Mouse (Mus musculus) embryonic facial prominence, embryonic 15.5 days (tissue): ENCODE results near the gene Nr1h4. TPM values are rescaled to one million over a fixed set of nuclear protein-coding genes. Genes with fewer than 3 reads are reported as not detected.

Experiments
- ATAC-seq: fragments of 200-750 bp; cut with Nextera tagmentation; 2 replicates; pipeline ENCODE4 v1.8.0; 2017; ENCODE audit warnings: low read depth, moderate TSS enrichment; ENCODE audit not compliant: insufficient number of reproducible peaks, low FRiP score, low TSS enrichment
- H3K27ac ChIP-seq: fragments of 300-500 bp; sonication (generic); replicated peaks from 2 replicates; pipeline ENCODE4 v1.5.1; 2015; ENCODE audit warnings: mild to moderate bottlenecking, inconsistent platforms
- H3K27me3 ChIP-seq: fragments of 300-500 bp; sonication (generic); 2 replicates; pipeline ENCODE4 v1.6.1; 2015; ENCODE audit warnings: inconsistent platforms
- H3K36me3 ChIP-seq: fragments of 300-500 bp; sonication (generic); 2 replicates; pipeline ENCODE4 v1.6.1; 2015; ENCODE audit warnings: mild to moderate bottlenecking, inconsistent platforms
- H3K4me1 ChIP-seq: fragments of 300-500 bp; sonication (generic); 2 replicates; pipeline ENCODE4 v1.6.1; 2015; ENCODE audit warnings: inconsistent platforms
- H3K4me2 ChIP-seq: fragments of 300-500 bp; sonication (generic); replicated peaks from 2 replicates; pipeline ENCODE4 v1.6.1; 2015; ENCODE audit warnings: mild to moderate bottlenecking, inconsistent platforms
- H3K4me3 ChIP-seq: fragments of 300-500 bp; sonication (generic); replicated peaks from 2 replicates; pipeline ENCODE4 v1.5.1; 2015; ENCODE audit warnings: mild to moderate bottlenecking, inconsistent platforms
- H3K9ac ChIP-seq: fragments of 300-500 bp; sonication (generic); 2 replicates; pipeline ENCODE4 v1.6.1; 2015; ENCODE audit warnings: inconsistent platforms
- H3K9me3 ChIP-seq: fragments of 300-500 bp; sonication (generic); replicated peaks from 2 replicates; pipeline ENCODE4 v1.6.1; 2016; ENCODE audit warnings: inconsistent platforms
- WGBS: fragments of 180-500 bp; shearing (Covaris S2); methylation state at CpG from one replicate; pipeline ENCODE4 v1.1.7; 2015; 5-methylcytosine and 5-hydroxymethylcytosine counted together
- polyA plus RNA-seq: library from polyadenylated mRNA; unstranded; fragments of >200 nt; fragmentation: Nextera tagmentation; extraction: Ambion mirVana; gene quantifications from 2 replicates; pipeline ENCODE4 v1.2.1, GENCODE M21; 2015

Gene Nr1h4
- polyA plus RNA-seq, 1 experiment from 2014 or later: not detected

DNA sequence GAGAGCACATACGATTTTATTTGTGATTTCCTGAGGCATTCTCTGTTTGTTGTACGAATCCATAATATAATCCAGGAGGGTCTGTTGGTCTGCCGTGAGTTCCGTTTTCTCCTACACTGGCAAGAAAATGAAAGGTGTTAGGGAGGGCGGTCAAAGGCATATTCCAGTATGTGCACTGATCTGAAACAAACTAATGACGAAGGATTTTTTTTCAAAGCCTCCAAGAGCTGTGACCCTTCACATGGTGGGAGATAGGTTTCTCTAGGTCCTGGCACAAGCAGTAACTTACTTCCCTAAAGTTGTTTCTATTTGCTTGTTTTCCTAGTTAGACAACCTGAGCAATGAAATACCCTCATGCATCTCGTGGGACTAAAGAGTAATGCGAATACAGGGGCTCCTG, 54.6 kb downstream of the Nr1h4 start:
- Histone ChIP-seq H3K4me1 (no peaks in the 10 kb centered on the region), H3K9ac (no peak overlapping the region), H3K27me3 (no peaks in the 10 kb centered on the region), H3K4me3 (no peak overlapping the region), H3K36me3 (no peaks in the 10 kb centered on the region), H3K9me3 (no peaks in the 10 kb centered on the region), H3K27ac (no peak overlapping the region), H3K4me2 (no peak overlapping the region)
- WGBS: 76% methylated on average over 8 of the region's 8 CpGs
- ATAC-seq: no peak

DNA sequence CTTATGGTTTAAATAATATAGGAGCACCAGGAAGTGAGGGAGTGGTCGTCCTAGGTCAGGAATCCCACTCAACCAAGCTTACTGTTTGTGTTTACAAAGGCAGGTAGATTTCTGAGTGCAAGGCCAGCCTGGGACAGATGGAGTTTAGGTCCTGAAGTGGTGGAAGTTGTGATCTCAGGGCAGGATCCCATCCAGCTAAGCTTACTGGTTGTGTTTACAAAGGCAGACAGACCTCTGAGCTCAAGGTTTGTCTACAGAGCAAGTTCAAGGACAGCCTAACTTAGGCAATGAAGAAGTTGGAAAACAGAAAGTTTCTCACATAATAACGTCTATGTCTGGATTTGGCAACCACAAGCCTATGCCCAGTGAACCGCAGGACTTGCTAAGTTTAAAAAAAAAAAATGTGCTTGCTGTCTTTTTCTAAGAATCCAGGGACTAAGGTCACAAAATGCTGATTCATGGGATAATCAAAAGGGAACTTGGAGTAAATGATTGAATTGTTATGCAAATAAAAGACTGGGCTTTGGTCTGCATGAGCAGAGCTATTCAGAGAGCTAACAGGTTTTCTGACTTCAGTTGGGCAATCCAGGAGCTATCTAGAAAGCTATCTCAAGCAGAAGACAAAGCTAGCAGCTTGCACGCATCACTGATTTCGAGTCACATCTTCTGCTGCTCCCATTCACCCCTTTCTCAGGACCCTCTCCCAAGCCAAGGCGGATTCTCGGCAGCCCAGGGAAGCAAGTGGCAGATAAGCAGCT, 62.6 kb downstream of the Nr1h4 start:
- H3K4me3 ChIP-seq: no peak overlapping the region
- no peak overlapping the region for H3K9ac ChIP-seq
- no peaks in the 10 kb centered on the region for H3K4me1 ChIP-seq
- no peaks in the 10 kb centered on the region for H3K9me3 ChIP-seq
- no peak for ATAC-seq
- H3K36me3 ChIP-seq: no peaks in the 10 kb centered on the region
- no peaks in the 10 kb centered on the region for H3K27me3 ChIP-seq
- H3K27ac ChIP-seq: no peak overlapping the region
- WGBS: 77% methylated on average over 7 of the region's 7 CpGs
- H3K4me2 ChIP-seq: no peak overlapping the region

DNA sequence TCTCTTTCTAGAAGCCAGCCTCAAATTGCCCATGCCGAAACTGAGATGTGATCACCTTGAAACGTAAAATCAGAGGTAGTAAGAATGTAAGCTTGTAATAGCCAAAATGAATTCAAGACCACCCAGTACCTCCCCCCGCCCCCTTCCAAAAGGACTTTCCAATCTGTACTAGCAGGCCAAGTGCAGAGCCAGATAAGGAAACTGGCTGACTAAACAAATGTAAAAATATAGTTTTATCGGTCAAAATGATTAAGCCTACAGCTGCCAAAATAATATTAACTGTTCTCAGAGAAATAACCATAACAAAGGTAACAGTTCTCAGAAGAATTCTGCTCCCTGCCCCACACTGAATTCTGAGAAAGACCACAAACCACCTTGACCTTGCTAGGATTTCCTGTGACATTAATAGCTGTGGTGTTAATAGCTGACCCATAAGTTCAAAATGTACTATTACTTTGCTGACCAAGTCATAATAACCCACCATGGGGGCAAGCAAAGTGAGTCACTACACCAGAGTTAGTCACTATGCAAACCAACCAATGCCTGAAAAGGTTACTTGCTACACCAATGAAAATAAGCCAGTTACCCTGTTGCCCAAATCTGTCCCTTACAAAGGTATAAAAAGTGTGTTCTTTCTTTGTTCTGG, 68.5 kb downstream of the Nr1h4 start:
- 84% methylated on average over 4 of the region's 4 CpGs for WGBS

DNA sequence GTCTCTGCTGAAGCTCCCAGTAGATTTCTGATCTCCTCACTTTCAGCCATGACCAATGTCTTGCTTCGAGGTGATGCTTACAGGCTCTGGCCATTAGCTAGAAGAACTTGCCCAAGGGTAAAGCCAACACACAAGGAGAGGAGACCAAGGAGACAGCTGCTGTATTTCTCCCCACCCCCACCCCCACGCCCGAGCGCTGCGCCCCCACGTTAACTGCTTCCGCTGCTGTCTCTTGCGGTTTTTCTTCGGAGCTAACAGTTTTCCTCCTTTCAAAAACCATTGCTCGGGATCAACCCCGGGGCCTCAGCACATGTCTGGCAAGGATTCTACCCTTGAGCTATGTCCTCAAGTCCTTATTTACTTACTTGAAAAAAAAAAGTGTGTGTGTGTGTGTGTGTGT, 70.5 kb downstream of the Nr1h4 start:
- Histone ChIP-seq H3K9me3 (no peaks in the 10 kb centered on the region), H3K4me1 (0 out of 2 replicates have a peak, but pooled peaks cover 3% of the 10 kb centered on the region)
- 70% methylated on average over 11 of the region's 11 CpGs for whole genome bisulfite sequencing

More for the DNA sequence above, 68.5 kb downstream of the Nr1h4 start:
- Histone ChIP-seq H3K4me1 (0 out of 2 replicates have a peak, but pooled peaks cover 3% of the 10 kb centered on the region), H3K9ac (no peak overlapping the region), H3K9me3 (no peaks in the 10 kb centered on the region), H3K27ac (no peak overlapping the region), H3K27me3 (no peaks in the 10 kb centered on the region), H3K4me2 (no peak overlapping the region), H3K36me3 (no peaks in the 10 kb centered on the region), H3K4me3 (no peak overlapping the region)
- ATAC-seq: no peak

DNA sequence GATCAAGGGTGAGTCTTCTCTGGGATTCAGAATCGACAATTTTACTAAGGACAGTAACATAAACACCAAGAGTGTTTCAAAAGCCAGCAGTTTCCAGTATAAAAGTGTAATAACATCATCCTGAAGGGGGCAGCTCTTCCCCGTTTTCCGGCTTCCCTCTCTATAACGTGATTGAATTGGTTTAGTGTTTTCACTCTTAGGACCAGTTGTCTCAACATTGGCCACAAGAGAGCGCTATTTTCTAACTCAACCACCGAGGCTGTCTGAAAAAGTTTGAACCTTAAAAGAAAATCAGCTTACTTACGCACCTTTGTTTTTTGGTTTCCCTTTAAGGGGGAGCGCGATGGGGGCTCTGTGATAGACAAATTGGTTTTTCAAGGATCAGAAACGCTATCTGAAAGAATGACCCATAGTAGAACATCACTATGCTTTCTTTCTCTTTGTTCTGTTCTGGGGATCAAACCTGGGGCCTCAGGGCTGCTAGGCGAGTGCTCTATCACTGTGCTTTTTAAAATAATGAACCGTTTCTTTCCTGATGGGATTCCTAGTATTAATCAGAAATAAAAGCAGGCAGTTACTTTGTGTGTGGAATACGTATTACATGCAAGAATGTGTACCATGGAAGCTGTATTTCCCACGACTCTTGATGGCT, 71.4 kb downstream of the Nr1h4 start:
- Histone ChIP-seq H3K4me1 (0 out of 2 replicates have a peak, but pooled peaks cover 3% of the 10 kb centered on the region), H3K9me3 (no peaks in the 10 kb centered on the region), H3K27me3 (no peaks in the 10 kb centered on the region), H3K36me3 (no peaks in the 10 kb centered on the region), H3K9ac (no peak overlapping the region), H3K27ac (no peak overlapping the region), H3K4me3 (no peak overlapping the region; the same call in 1 of the 2 replicates), H3K4me2 (peak overlapping the region; percentile 28; the same call in 1 of the 2 replicates)
- peak; percentile 70; the same call in 1 of the 2 replicates for ATAC-seq
- WGBS: 22% methylated on average over 14 of the region's 14 CpGs

More for the DNA sequence above, 70.5 kb downstream of the Nr1h4 start:
- Histone ChIP-seq H3K4me3 (no peak overlapping the region), H3K4me2 (no peak overlapping the region), H3K27ac (no peak overlapping the region), H3K36me3 (no peaks in the 10 kb centered on the region), H3K27me3 (no peaks in the 10 kb centered on the region), H3K9ac (no peak overlapping the region)
- no peak for ATAC-seq

DNA sequence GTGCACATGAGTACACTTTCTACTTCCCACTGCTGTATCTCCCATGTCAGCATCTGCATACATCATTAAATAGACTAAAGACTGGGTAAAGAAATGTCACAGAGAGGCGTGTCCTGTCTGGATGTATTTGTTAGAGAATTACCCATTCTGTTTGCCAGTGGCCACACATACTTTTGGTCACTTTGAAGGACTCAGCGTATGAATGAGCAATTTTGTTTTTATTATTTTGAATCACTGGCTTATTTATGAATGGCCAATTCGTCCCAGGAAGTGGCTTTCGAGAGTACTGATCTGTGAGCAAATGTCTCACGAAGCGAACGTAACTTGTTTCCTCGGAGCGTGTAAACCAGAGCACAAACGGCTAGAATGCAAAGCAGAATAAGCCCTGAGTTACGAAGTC, 72.4 kb downstream of the Nr1h4 start:
- Histone ChIP-seq H3K36me3 (no peaks in the 10 kb centered on the region), H3K4me3 (no peak overlapping the region), H3K9ac (no peak overlapping the region), H3K27ac (no peak overlapping the region), H3K4me2 (no peak overlapping the region), H3K4me1 (0 out of 2 replicates have a peak, but pooled peaks cover 3% of the 10 kb centered on the region), H3K27me3 (no peaks in the 10 kb centered on the region), H3K9me3 (no peaks in the 10 kb centered on the region)
- WGBS: 86% methylated on average over 11 of the region's 11 CpGs
- ATAC-seq: no peak

DNA sequence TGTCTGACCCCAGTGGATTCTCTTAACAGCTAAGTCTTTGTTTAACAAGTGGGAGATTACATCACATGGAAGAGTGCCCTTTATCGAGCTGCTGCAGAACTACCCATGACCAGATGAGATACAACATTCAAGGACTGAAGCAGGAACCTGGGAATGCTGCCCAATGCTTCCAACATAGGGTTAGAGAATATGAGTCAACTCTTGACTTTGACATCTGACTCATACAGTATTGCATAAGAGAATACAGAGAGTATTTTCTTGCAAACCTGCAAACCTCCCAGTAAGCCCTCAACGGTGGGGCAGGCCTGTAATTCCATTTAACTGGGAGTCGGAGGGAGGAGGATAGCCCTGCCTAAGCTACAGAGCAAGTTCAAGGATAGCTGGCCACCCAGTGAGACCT, 74.6 kb downstream of the Nr1h4 start:
- H3K4me3 ChIP-seq: no peak overlapping the region
- H3K27ac ChIP-seq: no peak overlapping the region
- H3K27me3 ChIP-seq: no peaks in the 10 kb centered on the region
- H3K9me3 ChIP-seq: no peaks in the 10 kb centered on the region
- ATAC-seq: no peak
- WGBS: 68% methylated on average over 3 of the region's 3 CpGs
- no peak overlapping the region for H3K4me2 ChIP-seq
- H3K36me3 ChIP-seq: no peaks in the 10 kb centered on the region
- 0 out of 2 replicates have a peak, but pooled peaks cover 3% of the 10 kb centered on the region for H3K4me1 ChIP-seq
- no peak overlapping the region for H3K9ac ChIP-seq

DNA sequence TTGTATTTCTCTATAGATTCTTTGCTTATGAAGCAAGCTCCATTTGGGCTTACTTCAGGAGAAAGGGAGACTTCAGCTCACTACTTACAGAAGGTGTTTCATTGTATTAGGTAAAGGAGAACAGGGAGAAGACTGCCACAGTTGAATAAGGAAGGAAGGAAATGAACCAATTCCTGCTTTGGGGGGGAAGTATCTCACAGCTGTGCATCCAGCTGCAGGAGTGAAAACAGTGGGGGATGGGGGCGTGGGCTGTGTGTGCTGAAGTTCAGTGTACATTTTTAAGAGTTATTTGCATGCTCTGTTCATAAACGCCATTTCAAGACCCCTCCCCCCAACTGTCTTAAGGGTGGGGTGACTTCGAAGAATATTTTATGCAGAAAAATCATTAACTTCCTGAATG, 79.6 kb downstream of the Nr1h4 start:
- no peaks in the 10 kb centered on the region for H3K9me3 ChIP-seq
- H3K27ac ChIP-seq: no peak overlapping the region
- H3K4me3 ChIP-seq: no peak overlapping the region
- no peaks in the 10 kb centered on the region; the same call in 1 of the 2 replicates for H3K4me1 ChIP-seq
- no peak for ATAC-seq
- no peak overlapping the region for H3K9ac ChIP-seq
- no peaks in the 10 kb centered on the region for H3K36me3 ChIP-seq
- WGBS: 79% methylated on average over 3 of the region's 3 CpGs
- H3K4me2 ChIP-seq: no peak overlapping the region
- no peaks in the 10 kb centered on the region for H3K27me3 ChIP-seq

DNA sequence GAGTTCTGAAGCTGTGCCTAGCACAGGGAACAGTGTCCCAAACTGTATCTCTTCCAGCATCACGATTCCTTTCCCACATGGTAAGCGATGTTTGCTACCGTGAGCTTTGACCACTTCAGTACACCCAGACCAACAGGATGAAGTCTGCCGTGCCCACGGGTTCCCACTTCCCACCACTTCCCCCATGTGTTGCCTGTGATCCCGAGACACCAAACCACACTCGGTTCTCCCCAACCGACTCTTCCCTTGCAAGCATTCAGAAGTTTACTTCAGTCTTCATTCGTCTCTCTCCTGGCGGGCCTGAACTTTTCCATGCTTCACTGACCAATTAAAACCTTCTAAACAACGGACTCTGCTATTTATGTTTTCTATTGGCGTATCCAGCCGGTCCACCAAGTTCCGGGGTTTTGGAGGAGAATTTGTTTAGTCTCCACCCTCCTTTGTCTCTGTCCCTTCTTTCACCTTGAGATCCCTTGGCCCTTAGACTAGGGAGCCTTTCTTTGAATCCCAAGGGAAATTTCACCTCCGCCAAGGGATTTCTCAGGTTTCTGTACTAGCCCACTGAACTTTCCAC, 80.2 kb downstream of the Nr1h4 start:
- no peaks in the 10 kb centered on the region for H3K36me3 ChIP-seq
- H3K4me2 ChIP-seq: no peak overlapping the region
- H3K4me3 ChIP-seq: no peak overlapping the region
- H3K27me3 ChIP-seq: no peaks in the 10 kb centered on the region
- no peak for ATAC-seq
- WGBS: 83% methylated on average over 15 of the region's 15 CpGs
- no peaks in the 10 kb centered on the region; the same call in 1 of the 2 replicates for H3K4me1 ChIP-seq
- no peak overlapping the region for H3K27ac ChIP-seq
- no peaks in the 10 kb centered on the region for H3K9me3 ChIP-seq
- no peak overlapping the region for H3K9ac ChIP-seq

DNA sequence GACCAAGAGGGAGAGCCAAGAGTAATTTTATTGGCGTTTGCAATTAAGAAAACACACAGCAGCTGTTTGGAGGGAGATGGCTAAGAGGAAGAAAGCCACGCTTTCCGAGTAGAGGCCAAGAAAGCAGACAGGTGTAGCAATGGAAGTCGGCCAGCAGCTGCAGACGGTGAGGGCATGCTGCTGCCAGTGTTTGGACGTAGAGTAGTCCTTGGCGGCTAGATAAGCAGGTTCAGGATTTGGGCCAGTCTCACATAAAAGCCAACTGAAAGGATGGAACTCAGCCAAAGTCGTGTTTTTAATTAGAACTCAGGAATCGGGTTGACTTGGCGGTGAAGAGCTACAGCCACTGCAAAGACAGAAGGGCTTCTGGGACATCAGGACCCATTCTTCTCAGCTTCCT, 83.0 kb downstream of the Nr1h4 start:
- Histone ChIP-seq H3K4me2 (no peak overlapping the region), H3K27ac (no peak overlapping the region), H3K27me3 (no peaks in the 10 kb centered on the region), H3K36me3 (no peaks in the 10 kb centered on the region), H3K9me3 (no peaks in the 10 kb centered on the region), H3K9ac (no peak overlapping the region), H3K4me1 (no peaks in the 10 kb centered on the region; the same call in 1 of the 2 replicates), H3K4me3 (no peak overlapping the region)
- ATAC-seq: no peak; the same call in 1 of the 2 replicates
- WGBS: 37% methylated on average over 10 of the region's 10 CpGs

DNA sequence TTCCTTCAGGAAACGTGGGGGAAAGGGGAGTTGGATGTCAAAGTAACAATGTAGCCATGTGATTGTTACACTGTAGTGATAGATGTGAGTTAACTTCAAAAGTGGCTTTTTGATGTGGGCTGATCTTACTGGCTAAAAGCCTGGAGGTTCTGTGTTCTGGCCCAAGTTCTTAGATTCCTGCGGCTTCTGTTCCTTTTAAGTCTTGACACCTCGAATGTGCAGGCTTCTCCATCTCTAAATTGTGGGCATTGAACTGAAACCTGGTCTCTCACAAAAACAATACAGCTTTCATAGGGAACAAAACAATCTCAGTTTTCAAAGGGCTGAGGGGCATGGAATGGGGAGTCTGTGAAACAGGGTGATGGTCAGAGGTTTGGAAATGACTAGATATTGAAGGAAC, 89.0 kb downstream of the Nr1h4 start:
- H3K4me2 ChIP-seq: peak overlapping the region; percentile 89
- H3K9me3 ChIP-seq: no peaks in the 10 kb centered on the region
- no peaks in the 10 kb centered on the region for H3K27me3 ChIP-seq
- H3K9ac ChIP-seq: no peak overlapping the region
- H3K36me3 ChIP-seq: no peaks in the 10 kb centered on the region
- H3K27ac ChIP-seq: peak overlapping the region; percentile 29; the same call in 1 of the 2 replicates
- ATAC-seq: no peak
- WGBS: 38% methylated on average over 3 of the region's 3 CpGs
- peaks cover 12% of the 10 kb centered on the region; the same call in 1 of the 2 replicates for H3K4me1 ChIP-seq
- H3K4me3 ChIP-seq: peak overlapping the region; percentile 68
